Mouse (Mus musculus) embryo, embryonic 10 days (tissue): ENCODE data around the gene Rps6kb2.

Experiments used
- DNase-seq: peaks from one replicate; pipeline ENCODE4 v3.0.0-alpha.2; 2015; ENCODE audit warnings: low spot score

Rps6kb2 gene

GRCm38 (mm10) chr19:4189051-4189620 is 26.0 kb upstream of the Rps6kb2 start:
- DNase-seq = no peak

GRCm38 (mm10) chr19:4187303-4187702 is 24.1 kb upstream of the Rps6kb2 start:
- no peak for DNase-seq

- no peak for DNase-seq
Measured at GRCm38 (mm10) chr19:4184976-4185975, 22.1 kb upstream of the Rps6kb2 start.

- no peak for DNase-seq
Measured at GRCm38 (mm10) chr19:4183689-4184088, 20.5 kb upstream of the Rps6kb2 start.

- peak; percentile 66 for DNase-seq
Measured at GRCm38 (mm10) chr19:4181892-4182291, 18.7 kb upstream of the Rps6kb2 start.

- no peak for DNase-seq
Measured at GRCm38 (mm10) chr19:4180411-4180810, 17.3 kb upstream of the Rps6kb2 start.

- DNase-seq = peak; percentile 33
Measured at GRCm38 (mm10) chr19:4175368-4175947, 12.3 kb upstream of the Rps6kb2 start, which contains the start of gene Carns1. TSS of gene Carns1 (minus strand) at chr19:4175479.

- DNase-seq = no peak
Measured at GRCm38 (mm10) chr19:4172925-4173324, 9.8 kb upstream of the Rps6kb2 start.

- DNase-seq = no peak
Measured at GRCm38 (mm10) chr19:4171393-4172290, 8.5 kb upstream of the Rps6kb2 start.

- DNase-seq = no peak
Measured at GRCm38 (mm10) chr19:4170723-4171392, 7.7 kb upstream of the Rps6kb2 start.

GRCm38 (mm10) chr19:4169810-4170209 is 6.7 kb upstream of the Rps6kb2 start:
- DNase-seq = no peak

- peak; percentile 100 for DNase-seq
Measured at GRCm38 (mm10) chr19:4169378-4169784, 6.2 kb upstream of the Rps6kb2 start.

- DNase-seq = no peak
Measured at GRCm38 (mm10) chr19:4166678-4167476, 3.7 kb upstream of the Rps6kb2 start.

GRCm38 (mm10) chr19:4164721-4165120 is 1.6 kb upstream of the Rps6kb2 start:
- no peak for DNase-seq

- DNase-seq = no peak
Measured at GRCm38 (mm10) chr19:4164100-4164499, 946 bp upstream of the Rps6kb2 start.

GRCm38 (mm10) chr19:4163543-4163887 is 361 bp upstream of the Rps6kb2 start:
- DNase-seq = no peak

GRCm38 (mm10) chr19:4159049-4159448 is 4.1 kb downstream of the Rps6kb2 start:
- DNase-seq = no peak

- DNase-seq = no peak
Measured at GRCm38 (mm10) chr19:4156771-4157170, 6.4 kb downstream of the Rps6kb2 start.

GRCm38 (mm10) chr19:4156073-4156579 is 7.0 kb downstream of the Rps6kb2 start:
- DNase-seq = no peak
